Mouse (Mus musculus) retina, postnatal 7 days (tissue): ENCODE results near the gene Scaf1.

Experiments
- DNase-seq: peaks from one replicate; pipeline ENCODE4 v3.0.0-alpha.2; 2012; ENCODE audit warnings: low read depth, low spot score

The Scaf1 gene

GRCm38 (mm10) chr7:45014096-45014451 lies 2.1 kb downstream of the Scaf1 start:
- DNase-seq = no peak

DNA sequence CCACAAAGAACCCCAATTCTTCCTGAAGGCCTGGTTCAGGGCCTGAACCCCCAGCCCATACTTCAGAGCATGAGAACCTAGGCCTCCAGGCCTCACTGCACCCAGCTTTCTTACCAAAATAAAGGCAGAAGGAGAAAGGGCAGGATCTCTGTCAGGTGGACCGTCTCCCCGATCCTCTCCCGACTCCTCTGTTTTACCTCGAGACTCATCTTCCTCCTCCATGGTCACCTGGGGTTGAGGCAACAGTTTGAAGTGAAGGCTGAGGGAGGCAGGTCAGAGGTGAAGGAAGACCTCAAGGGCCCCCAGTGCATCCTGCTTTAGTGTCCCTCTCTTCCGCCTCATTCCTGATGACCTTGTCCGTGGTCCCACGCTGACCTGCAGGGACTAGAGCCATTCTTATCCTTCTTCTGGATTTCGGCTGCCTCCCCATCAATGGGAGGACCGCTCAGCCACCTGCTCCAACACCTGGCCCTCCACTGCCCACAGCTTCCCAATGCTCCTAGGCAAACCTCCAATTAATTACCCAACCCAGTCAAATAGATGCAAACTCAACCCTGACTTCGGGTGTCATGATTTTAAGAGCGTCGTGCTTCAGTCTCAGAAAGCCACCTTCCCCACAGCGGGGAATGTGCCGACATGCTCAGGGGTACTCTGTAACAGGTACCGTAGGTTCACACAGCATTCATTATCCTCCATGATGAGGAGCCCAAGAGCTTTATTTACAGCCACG lies 2.6 kb downstream of the Scaf1 start:
- DNase-seq = no peak

GRCm38 (mm10) chr7:45012824-45013223 lies 3.3 kb downstream of the Scaf1 start:
- DNase-seq = no peak

- DNase-seq = no peak
Observed at GRCm38 (mm10) chr7:45012011-45012410, 4.2 kb downstream of the Scaf1 start.

- DNase-seq = no peak
Observed at GRCm38 (mm10) chr7:45008411-45008810, 7.8 kb downstream of the Scaf1 start.

- DNase-seq = no peak
Observed at GRCm38 (mm10) chr7:45007846-45008245, 8.3 kb downstream of the Scaf1 start.

- no peak for DNase-seq
Observed at GRCm38 (mm10) chr7:45007141-45007540, 9.0 kb downstream of the Scaf1 start.

DNA sequence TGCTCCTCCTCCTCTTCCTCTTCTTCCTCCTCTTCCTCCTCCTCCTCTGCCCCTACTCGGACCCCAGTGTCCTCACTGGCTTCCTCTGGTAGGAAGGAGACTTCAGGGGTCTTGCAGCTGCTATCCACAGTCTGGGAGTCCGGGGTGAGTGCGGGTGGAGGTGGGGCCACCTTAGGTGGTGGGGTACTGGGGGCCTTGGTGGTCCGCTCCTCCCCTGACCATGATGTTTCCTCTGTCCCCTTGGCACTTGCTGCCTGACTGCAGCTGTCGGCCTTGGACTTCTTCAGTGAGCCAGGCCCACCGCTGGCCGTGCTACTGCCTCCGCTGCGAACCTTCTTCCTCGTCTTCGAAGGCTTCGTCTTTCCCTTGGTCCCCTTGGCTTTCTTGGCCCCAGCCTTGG lies 9.7 kb downstream of the Scaf1 start:
- no peak for DNase-seq

- no peak for DNase-seq
Observed at GRCm38 (mm10) chr7:45005321-45005992, 10.7 kb downstream of the Scaf1 start.

- DNase-seq = no peak
Observed at GRCm38 (mm10) chr7:45004546-45004945, 11.6 kb downstream of the Scaf1 start.

DNA sequence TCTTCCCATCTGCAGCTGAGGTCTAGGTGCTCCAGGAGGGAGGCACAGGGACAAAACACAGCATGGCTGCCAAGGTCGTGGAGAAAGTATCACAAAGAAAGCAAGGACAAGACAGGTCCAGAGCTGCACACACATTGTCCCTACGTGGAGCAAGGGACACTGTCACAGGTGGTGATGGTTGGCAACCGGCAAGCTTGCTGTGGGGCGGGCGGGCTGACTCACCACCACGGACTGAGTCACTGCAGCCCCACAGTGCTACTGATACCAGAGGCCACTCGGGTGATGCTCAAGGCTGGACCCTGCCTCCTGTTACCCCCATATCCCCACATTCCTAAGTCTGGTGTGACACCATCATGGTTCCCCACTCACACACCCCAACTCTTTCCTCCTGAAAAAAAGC lies 13.7 kb downstream of the Scaf1 start:
- DNase-seq = no peak

GRCm38 (mm10) chr7:45000539-45001114 lies 15.5 kb downstream of the Scaf1 start:
- DNase-seq = no peak

- no peak for DNase-seq
Observed at GRCm38 (mm10) chr7:44999753-45000152, 16.4 kb downstream of the Scaf1 start.

GRCm38 (mm10) chr7:44998501-44998955 lies 17.6 kb downstream of the Scaf1 start, which contains the start of gene Bcl2l12:
TSS of gene Bcl2l12 (minus strand) at chr7:44998712.
- DNase-seq = no peak

DNA sequence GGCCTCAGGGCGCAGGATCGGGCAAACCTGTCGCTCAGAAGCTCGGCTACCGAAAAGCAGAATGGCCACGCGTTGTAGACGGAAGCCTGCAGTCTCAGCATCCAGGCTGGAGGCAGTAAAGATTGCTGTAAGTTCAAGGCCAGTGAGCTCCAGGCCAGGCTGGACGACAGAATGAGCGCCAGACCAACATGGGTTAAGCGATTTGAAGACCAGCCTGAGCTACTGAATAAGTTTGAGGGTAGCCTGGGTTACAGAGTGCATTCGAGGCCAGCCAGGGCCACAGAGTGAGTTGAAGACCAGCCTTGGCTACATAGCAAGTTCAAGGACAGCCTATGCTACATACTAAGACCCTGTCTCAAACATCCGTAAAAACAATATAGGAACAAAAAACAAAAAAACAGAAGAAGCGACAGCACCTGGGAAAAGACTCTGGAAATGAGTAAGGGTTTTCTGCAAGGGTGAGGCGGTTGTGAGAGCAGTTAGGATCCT lies 18.2 kb downstream of the Scaf1 start:
- DNase-seq = no peak

GRCm38 (mm10) chr7:44997231-44997939 lies 18.8 kb downstream of the Scaf1 start, which contains the start of gene Irf3:
TSS of gene Irf3 (plus strand) at chr7:44997648.
- DNase-seq = peak; percentile 93

DNA sequence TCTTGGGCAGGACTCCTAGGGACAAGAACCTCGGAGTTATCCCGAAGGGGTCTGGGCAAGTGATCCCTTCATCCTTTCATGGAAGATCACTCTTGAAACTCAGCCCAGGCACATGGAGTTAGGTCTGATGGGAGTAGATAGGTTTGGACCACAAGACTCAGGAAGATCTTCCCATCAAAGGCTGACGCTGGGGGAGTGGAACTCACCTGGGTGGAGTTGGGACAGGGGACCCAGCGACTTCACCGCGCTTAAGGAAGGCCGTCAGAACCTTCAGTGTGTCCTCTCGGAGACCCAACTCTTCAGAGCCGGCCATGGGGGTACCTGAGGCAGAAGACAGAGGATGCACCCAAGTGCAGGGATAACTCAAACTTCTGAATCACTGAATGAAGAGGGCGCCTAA lies 19.5 kb downstream of the Scaf1 start:
- no peak for DNase-seq

GRCm38 (mm10) chr7:44986879-44987718 lies 29.1 kb downstream of the Scaf1 start:
- no peak for DNase-seq

DNA sequence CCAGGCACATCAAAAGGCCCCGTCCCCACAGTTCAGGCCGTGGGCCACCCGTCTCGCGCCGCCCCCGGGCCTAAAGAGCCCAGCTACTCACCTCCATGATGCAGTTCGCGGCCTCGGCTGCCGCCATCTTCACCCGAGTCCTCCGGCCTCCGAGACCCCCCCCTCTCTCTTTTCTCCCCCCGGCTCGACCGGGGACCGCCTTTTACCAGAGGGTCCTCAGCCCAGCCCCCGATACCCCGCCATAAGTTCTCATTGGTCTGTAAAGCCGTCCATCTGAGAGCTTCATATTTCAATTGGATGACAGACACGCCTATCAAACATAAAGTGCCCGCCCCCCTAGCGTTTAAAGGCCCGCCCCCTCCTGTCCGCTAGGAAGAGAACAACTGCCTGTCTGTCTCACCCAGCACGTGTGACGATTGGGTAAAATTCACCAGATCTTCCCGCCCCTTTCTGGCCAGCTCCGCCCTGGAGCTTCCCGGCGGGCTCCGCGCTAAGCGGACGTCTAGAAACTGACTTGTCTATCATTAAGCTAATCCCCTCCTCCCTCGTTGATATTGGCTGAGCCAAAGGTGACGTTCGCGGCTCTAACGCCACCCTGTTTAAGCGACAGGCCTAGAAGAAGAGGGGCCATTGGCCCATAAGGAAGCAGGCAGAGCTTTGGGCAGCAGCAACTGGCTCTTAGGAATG lies 29.8 kb downstream of the Scaf1 start, which contains the start of gene Prmt1:
TSS of gene Prmt1 (minus strand) at position 377 of the 687 bp plus-strand sequence.
- peak; percentile 98 for DNase-seq

GRCm38 (mm10) chr7:44985595-44986191 lies 30.5 kb downstream of the Scaf1 start:
- DNase-seq = peak; percentile 33
